Mouse (Mus musculus) urinary bladder, postnatal 4 days (tissue): ENCODE results near the gene Prkce.

Source experiments
- DNase-seq, 2 experiments: peaks; one replicate each; pipeline ENCODE4 v3.0.0; 2021 to 2022; ENCODE audit warnings: low spot score in 2 of 2

The Prkce gene

DNA sequence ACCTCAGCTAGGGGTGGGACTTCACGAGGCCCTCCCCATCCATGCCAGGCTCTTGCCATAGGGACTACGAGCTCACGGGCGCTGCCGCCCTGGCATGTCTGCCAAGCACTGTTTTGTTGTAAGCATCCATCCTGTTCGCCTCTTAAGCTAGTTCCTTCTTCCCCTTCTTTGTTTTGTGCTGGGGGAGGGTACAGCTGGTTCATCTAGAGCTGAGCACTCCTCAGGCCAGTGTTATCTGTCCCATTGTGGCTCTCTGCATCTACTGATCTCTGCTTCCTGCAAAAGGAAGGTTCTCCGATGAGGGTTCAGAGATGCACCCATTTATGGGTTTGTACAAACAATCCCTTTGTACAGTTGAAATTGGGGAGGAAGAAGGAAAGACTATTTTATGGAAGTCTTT, 9.1 kb downstream of the Prkce start:
- no peak for DNase-seq

DNA sequence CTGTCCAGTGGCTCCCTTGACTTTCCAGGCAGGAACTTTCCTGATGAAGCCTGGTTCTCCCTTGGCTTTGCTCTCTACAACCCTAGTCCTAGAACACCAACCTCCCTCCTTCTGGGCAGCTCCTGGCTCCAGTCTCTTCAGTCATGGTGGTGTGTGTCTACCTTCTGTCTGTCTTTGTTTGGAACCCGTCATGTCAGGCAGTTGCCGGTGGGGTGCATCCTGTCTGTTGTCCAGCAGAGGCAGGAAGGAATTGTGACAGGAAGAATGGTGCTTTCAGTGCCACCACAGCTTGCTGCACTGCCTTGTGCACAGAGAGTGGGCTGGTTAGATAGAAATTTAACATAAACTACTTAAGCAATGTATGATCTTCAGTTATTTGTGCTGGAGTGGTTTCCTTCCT, 16.2 kb downstream of the Prkce start:
- DNase-seq, result no peak

- no peak for DNase-seq
Measured at GRCm38 (mm10) chr17:86184552-86185209, 17.1 kb downstream of the Prkce start.

GRCm38 (mm10) chr17:86185584-86185983, 18.0 kb downstream of the Prkce start:
- peak in 1 of 2 experiments; percentile 27 for DNase-seq

- DNase-seq, result no peak
Measured at GRCm38 (mm10) chr17:86187777-86188176, 20.2 kb downstream of the Prkce start.

GRCm38 (mm10) chr17:86193979-86194378, 26.4 kb downstream of the Prkce start:
- no peak for DNase-seq

GRCm38 (mm10) chr17:86194921-86195320, 27.3 kb downstream of the Prkce start:
- DNase-seq, result no peak

DNA sequence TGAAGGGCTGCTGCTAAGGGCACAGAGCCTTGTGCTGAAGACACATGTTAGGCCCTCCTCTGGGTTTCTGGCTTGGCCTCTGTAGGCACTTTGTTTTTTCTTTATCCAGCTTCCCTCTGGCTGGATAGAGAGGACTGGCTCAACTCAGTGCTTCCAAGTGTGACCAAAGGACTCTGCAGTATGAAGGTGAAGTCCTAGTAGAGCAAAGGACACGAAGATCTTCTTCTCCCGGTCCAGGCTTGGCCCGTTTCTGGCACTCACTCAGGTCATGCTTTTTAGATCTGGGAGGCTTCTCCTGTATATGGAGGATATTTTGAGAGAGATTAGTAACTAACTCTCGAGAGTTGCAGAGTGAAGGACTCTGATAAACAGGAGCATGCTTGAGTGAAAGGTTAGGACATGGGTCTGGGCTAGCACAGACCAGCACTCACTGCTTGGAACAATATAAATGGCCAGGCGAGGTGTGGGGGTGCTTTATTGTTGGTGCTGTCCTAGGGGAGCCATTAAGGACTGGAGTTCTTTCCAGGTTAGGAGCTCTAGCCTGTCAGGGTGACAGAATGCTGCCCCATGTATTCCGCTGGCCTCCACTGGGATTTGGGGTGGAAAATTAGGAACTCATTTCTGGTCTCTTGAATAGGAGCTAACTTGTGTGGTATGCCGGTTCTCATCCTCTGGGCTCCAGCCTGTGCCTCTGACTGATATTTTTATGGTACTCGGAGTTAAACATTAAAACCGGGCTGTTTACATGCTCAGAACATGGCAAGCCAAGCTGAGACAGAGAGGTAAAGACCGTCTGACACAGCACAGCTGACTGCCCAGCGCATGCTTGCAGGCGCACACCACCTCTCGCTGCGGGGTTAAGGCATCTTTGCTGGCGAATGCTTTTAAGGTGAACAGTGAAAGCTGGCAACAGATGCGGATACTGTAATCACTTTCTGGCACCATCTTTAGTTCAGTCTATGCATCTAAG, 31.2 kb downstream of the Prkce start:
- no peak for DNase-seq

DNA sequence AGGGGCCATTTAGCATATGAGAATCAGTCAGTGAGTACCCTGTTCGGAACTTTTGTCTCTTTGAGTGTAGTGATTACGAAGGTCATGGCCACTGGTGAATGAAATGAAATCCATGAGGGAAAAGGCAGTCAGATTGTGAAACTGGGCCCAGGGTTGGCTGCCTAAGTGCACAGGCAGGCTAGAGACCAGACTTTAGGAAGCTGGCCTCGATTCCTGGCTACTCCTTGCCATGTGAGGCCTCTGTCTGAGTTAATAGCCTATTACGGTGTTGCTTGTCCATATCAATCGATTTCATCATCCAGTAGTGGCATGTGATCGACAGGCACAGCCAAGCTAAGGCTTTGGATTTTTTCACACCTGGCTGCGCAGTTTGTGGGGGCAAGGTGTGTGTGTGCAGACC, 34.4 kb downstream of the Prkce start:
- DNase-seq, result peak in 1 of 2 experiments; percentile 47

GRCm38 (mm10) chr17:86202972-86203371, 35.4 kb downstream of the Prkce start:
- peak in 1 of 2 experiments; percentile 40 for DNase-seq

GRCm38 (mm10) chr17:86203531-86204450, 36.2 kb downstream of the Prkce start:
- DNase-seq, result no peak

GRCm38 (mm10) chr17:86206289-86206688, 38.7 kb downstream of the Prkce start:
- no peak for DNase-seq

DNA sequence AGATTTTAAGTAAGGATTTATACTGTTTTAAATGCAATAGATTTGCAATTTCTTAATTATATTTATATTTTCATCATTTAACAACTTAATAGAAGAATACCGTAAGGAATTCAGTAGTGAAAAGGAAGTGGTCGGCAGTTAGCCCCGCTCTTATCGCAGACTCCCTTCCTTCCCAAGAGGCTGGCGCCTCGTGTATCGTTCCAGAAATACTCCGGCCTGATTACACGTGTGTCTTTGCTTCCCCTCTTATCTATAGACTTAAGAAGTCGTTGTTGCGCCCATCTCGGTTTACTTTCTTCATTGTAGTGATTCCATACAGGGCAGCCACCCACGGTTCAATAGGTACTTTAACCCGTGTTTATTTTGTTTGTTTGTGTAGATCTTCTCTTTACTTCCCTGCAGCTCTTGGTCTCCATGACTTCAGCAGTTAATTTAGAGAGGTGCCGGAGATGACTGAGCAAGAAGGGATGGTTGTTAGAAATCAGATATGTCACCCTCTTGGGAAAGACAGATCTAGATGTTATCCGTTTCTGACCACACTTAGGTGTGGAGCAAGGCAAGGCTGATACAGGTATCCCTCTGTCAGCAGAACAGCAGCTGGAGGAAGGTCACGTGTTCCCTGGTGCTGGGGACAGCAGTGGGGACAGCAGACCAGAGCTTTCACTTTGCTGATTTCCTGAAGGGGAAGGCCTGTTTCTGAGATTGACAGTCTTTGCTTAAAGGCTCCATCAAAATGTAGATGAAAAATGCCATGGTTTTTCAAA, 40.7 kb downstream of the Prkce start:
- no peak for DNase-seq

DNA sequence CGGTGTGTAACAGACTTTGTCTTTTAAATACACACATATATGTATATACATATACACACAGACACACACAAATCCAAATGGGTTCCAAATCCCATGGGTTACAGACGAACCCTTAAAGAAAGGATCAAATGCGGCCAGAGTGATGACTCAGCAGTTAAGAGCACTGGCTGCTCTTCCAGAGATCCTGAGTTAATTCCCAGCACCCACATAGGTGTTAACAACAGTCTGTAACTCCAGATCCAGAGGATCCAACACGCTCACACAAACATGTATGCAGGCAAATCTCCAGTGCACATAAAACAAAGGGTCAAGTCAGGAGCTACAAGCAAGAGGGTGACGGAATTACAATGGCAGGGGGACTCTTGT, 41.2 kb downstream of the Prkce start:
- DNase-seq, result no peak

DNA sequence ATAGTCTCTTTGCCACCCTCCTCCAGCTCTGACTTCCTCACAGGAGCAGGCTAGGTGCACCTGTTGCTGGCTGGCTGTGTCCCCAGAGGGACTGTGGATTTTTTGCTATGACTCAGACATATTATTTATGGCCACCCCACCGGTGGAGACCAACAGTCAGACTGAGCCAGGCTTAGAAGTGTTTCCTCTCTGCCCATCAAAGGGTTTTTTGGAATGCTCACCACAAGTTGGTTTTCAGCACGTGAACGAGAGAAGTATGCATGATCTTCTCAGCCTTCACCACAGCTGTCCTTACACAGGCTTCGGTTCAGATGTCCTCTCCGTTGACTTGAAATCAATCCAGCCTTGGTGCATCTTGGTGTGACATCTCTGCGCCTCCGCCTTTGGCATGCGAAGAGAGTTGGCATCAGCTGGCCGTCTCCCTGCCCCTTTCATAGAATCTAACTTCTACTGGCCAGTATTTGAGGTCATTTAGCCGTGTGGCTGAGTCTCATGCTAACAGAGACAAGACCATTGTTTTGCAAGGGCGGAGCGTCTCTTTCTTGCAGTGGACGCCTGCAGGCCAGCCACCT, 42.2 kb downstream of the Prkce start:
- DNase-seq, result no peak

- no peak for DNase-seq
Measured at GRCm38 (mm10) chr17:86212204-86212603, 44.6 kb downstream of the Prkce start.

DNA sequence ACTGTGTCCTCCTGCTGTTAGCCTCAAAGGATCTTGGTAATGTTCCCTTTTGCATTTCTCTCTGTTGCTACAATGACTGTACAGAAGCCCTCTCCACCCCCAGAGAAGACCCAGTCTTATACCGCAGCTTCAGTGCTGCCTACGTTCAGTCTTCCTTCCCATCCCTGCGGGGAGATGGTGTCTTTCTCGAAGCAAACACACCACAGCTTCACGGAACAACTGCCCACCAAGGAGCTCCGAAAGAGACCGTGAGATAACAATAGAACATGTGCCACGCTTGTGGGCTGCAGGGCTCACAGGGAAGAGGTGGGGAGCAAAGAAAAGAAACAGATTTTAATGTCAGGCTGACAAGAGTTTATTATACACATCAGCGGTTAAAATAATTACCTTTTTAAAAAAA, 46.7 kb downstream of the Prkce start:
- no peak for DNase-seq

- DNase-seq, result no peak
Measured at GRCm38 (mm10) chr17:86214741-86215140, 47.2 kb downstream of the Prkce start.

GRCm38 (mm10) chr17:86215771-86216170, 48.2 kb downstream of the Prkce start:
- no peak for DNase-seq

DNA sequence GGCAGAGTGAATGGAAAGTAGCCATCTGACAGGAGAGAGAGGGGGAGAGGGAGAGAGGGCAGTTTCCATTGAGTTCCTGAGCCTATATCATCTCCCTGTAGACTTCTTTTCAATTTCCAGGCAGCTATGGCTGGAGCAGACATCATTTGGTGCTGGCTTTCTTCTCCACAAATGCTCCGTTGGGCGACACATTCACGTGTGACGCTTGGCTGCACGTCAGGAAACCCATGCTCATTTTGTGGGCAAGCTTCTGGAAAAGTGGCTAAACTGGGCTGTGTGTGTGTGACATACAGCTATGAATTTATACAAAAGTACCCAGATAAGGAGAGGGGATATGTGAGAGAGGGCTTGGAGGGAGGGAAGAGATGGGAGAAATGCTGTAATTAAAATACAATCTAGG, 49.9 kb downstream of the Prkce start:
- no peak for DNase-seq

DNA sequence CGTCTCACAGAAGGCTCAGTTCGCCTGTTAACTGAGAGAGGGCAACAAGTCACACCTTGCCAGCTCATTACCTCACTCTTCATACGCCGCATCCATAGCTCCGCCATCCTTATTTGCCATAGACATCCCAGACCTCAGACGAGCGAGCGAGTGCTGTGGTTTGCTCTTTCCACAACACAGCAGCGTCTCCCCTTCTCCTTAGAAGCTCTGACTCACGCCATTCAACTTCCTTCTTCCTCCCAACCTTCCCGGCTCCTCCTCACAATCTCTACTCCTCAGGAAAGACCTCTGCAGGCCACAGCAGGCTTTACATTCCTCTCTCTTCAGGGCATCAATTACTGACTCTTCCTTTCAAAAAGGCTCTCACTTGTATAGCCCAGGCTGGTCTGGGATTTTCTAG, 51.0 kb downstream of the Prkce start:
- no peak for DNase-seq
